15 mouse cellular contexts compared by ENCODE assay signal in the genomic region with DNA sequence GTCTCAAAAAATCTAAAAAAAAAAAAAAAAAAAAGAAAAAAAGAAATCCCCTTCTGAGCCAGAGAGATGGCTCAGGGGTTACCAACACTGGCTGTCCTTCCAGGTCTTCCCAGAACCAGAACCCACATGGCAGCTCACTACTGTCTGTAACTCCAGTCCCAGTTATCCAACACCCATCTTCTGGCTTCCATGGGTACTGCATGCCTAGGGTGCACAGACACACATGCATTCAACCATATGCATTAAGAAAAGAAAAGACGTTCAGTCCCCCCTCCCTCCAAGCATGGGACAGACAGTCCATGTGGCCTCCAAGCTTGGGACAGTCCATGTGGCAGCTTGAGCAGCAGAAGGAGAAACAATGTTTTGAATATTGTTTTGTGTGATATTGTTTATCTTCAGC. TPM values are rescaled to one million over a fixed set of nuclear protein-coding genes. Genes with fewer than 3 reads are reported as not detected.
DNase-seq lines count a peak whose midpoint lies in the region; ATAC-seq and TF ChIP-seq lines count a peak whose summit lies in the region.
"Had no signal": no experiment of that assay in that cellular context is flagged by ENCODE, and none has a peak within 500 bp of the region (broad histone marks: within the 10 kb centered on the region; RNA-seq: fewer than 3 reads in every experiment).

No protein-coding gene starts in this region.

- no peaks in the 10 kb centered on the region for H3K9me3 ChIP-seq in kidney, embryonic 15.5 days (replicated peaks)
- no peaks in the 10 kb centered on the region for H3K9me3 ChIP-seq in neural tube, embryonic 12.5 days
- H3K9me3 ChIP-seq in neural tube, embryonic 15.5 days (replicated peaks): no peaks in the 10 kb centered on the region
- no peaks in the 10 kb centered on the region for H3K9me3 ChIP-seq in stomach, postnatal 0 days (ENCODE audit: control insufficient read depth, low read length)
- H3K9me3 ChIP-seq: G1E had no signal

- ATAC-seq in kidney, embryonic 15.5 days (replicated peaks; ENCODE audit: low FRiP score): no peak
- no peak for ATAC-seq in neural tube, embryonic 12.5 days (ENCODE audit: low FRiP score, low read depth)
- no peak for ATAC-seq in neural tube, embryonic 15.5 days (ENCODE audit: low FRiP score)
- ATAC-seq in stomach, postnatal 0 days (ENCODE audit: low FRiP score, low TSS enrichment): no peak
- ATAC-seq: activated CD4-positive, CD25-positive, alpha-beta regulatory T cell, adult 4 months had no signal

- no peak overlapping the region for H3K4me3 ChIP-seq in kidney, embryonic 15.5 days (replicated peaks)
- H3K4me3 ChIP-seq in neural tube, embryonic 12.5 days: no peak overlapping the region
- H3K4me3 ChIP-seq in neural tube, embryonic 15.5 days (replicated peaks): no peak overlapping the region
- H3K4me3 ChIP-seq in stomach, postnatal 0 days (ENCODE audit: low read depth, low read length): no peak overlapping the region

- peaks cover 28% of the 10 kb centered on the region for H3K4me1 ChIP-seq in kidney, embryonic 15.5 days
- H3K4me1 ChIP-seq in neural tube, embryonic 12.5 days: peaks cover 13% of the 10 kb centered on the region
- peaks cover 16% of the 10 kb centered on the region; the same call in 1 of the 2 replicates for H3K4me1 ChIP-seq in neural tube, embryonic 15.5 days
- no peaks in the 10 kb centered on the region for H3K4me1 ChIP-seq in stomach, postnatal 0 days (replicated peaks; ENCODE audit: control insufficient read depth, insufficient read depth)

- TF ChIP-seq EP300 in stomach, postnatal 0 days (optimal IDR thresholded peaks at IDR 0.05): no peak

- peak; percentile 32 for TF ChIP-seq CTCF in stomach, postnatal 0 days (IDR thresholded peaks at IDR 0.05; ENCODE audit: low read depth)

- H3K27ac ChIP-seq in kidney, embryonic 15.5 days: no peak overlapping the region
- no peak overlapping the region for H3K27ac ChIP-seq in neural tube, embryonic 12.5 days
- H3K27ac ChIP-seq in neural tube, embryonic 15.5 days (replicated peaks): no peak overlapping the region
- H3K27ac ChIP-seq in stomach, postnatal 0 days (replicated peaks): no peak overlapping the region

- H3K9ac ChIP-seq in kidney, embryonic 15.5 days: no peak overlapping the region
- no peak overlapping the region for H3K9ac ChIP-seq in neural tube, embryonic 12.5 days
- no peak overlapping the region for H3K9ac ChIP-seq in neural tube, embryonic 15.5 days (replicated peaks)
- H3K9ac ChIP-seq in stomach, postnatal 0 days (ENCODE audit: low read length): no peak overlapping the region

- 0 out of 2 replicates have a peak overlapping the region, but pooled peaks have one; percentile 2 for H3K4me2 ChIP-seq in kidney, embryonic 15.5 days
- H3K4me2 ChIP-seq in neural tube, embryonic 12.5 days (replicated peaks): peak overlapping the region; percentile 25; the same call in 1 of the 2 replicates
- no peak overlapping the region for H3K4me2 ChIP-seq in neural tube, embryonic 15.5 days
- H3K4me2 ChIP-seq in stomach, postnatal 0 days (replicated peaks; ENCODE audit: low read depth): no peak overlapping the region
- H3K4me2 ChIP-seq: heart, embryonic 11.5 days had no signal

- peaks cover 39% of the 10 kb centered on the region for H3K36me3 ChIP-seq in kidney, embryonic 15.5 days
- H3K36me3 ChIP-seq in neural tube, embryonic 12.5 days: peaks cover 32% of the 10 kb centered on the region
- H3K36me3 ChIP-seq in neural tube, embryonic 15.5 days: peaks cover 20% of the 10 kb centered on the region
- H3K36me3 ChIP-seq in stomach, postnatal 0 days (ENCODE audit: control insufficient read depth, insufficient read depth, low read length): peaks cover 2% of the 10 kb centered on the region; the same call in 1 of the 2 replicates

- peak; percentile 17 for DNase-seq in embryo, embryonic 10.5 days (ENCODE audit: low spot score)
- DNase-seq in embryo, embryonic 10 days (ENCODE audit: low spot score): no peak
- no peak for DNase-seq in kidney, adult 9 months
- no peak for DNase-seq in stomach, postnatal 0 days (ENCODE audit: low spot score)
- no peak for DNase-seq in urinary bladder, postnatal 14 days (ENCODE audit: low spot score)
- DNase-seq: cerebellum, adult 11-12 months; gastrocnemius, postnatal 10 days; lung, postnatal 36 days; right cerebral cortex, postnatal 4 days had no signal

- no peaks in the 10 kb centered on the region for H3K27me3 ChIP-seq in kidney, embryonic 15.5 days
- H3K27me3 ChIP-seq in neural tube, embryonic 12.5 days (replicated peaks): no peaks in the 10 kb centered on the region
- H3K27me3 ChIP-seq in neural tube, embryonic 15.5 days (replicated peaks): no peaks in the 10 kb centered on the region
- H3K27me3 ChIP-seq in stomach, postnatal 0 days (ENCODE audit: control insufficient read depth, insufficient read depth, low read length): no peaks in the 10 kb centered on the region

- 59% methylated on average over 1 of the region's 1 CpGs for WGBS in kidney, embryonic 15.5 days
- WGBS in neural tube, embryonic 12.5 days: 56% methylated on average over 1 of the region's 1 CpGs
- WGBS in neural tube, embryonic 15.5 days: 60% methylated on average over 1 of the region's 1 CpGs
- WGBS in stomach, postnatal 0 days: 63% methylated on average over 1 of the region's 1 CpGs

RNA-seq across cellular contexts. Expression of gene Anp32e, which starts 3.1 kb away (rescaled TPM):
- 247 and 264 TPM in 2 replicates for polyA plus RNA-seq in kidney, embryonic 15.5 days (2015; fragmentation: Nextera tagmentation; extraction: Ambion mirVana)
- 277 and 278 TPM in 2 replicates for polyA plus RNA-seq in neural tube, embryonic 12.5 days (2016; fragmentation: Nextera tagmentation; extraction: Ambion mirVana)
- 99.6 and 157 TPM in 2 replicates for polyA plus RNA-seq in neural tube, embryonic 15.5 days (2015; fragmentation: Nextera tagmentation; extraction: Ambion mirVana)
- 60.4 and 67.2 TPM in 2 replicates for polyA plus RNA-seq in stomach, postnatal 0 days (2015; fragmentation: Nextera tagmentation; extraction: Ambion mirVana)

RNA-seq across cellular contexts. Expression of gene Car14, which starts 27.7 kb away (rescaled TPM):
- 17.3 and 22.5 TPM in 2 replicates for polyA plus RNA-seq in kidney, embryonic 15.5 days (2015; fragmentation: Nextera tagmentation; extraction: Ambion mirVana)
- polyA plus RNA-seq in neural tube, embryonic 12.5 days (2016; fragmentation: Nextera tagmentation; extraction: Ambion mirVana): 8.6 and 9.3 TPM in 2 replicates
- polyA plus RNA-seq in neural tube, embryonic 15.5 days (2015; fragmentation: Nextera tagmentation; extraction: Ambion mirVana): 1.3 and 1.8 TPM in 2 replicates
- polyA plus RNA-seq in stomach, postnatal 0 days (2015; fragmentation: Nextera tagmentation; extraction: Ambion mirVana): 0.68 and 1.1 TPM in 2 replicates
- polyA plus RNA-seq: activated CD4-positive, CD25-positive, alpha-beta regulatory T cell, adult 4 months; G1E had no signal

RNA-seq across cellular contexts. Expression of gene Aph1a, which starts 38.4 kb away (rescaled TPM):
- 37.4 and 40.8 TPM in 2 replicates for polyA plus RNA-seq in kidney, embryonic 15.5 days (2015; fragmentation: Nextera tagmentation; extraction: Ambion mirVana)
- 26.9 and 36.5 TPM in 2 replicates for polyA plus RNA-seq in neural tube, embryonic 12.5 days (2016; fragmentation: Nextera tagmentation; extraction: Ambion mirVana)
- 31.0 and 39.5 TPM in 2 replicates for polyA plus RNA-seq in neural tube, embryonic 15.5 days (2015; fragmentation: Nextera tagmentation; extraction: Ambion mirVana)
- 33.4 and 37.6 TPM in 2 replicates for polyA plus RNA-seq in stomach, postnatal 0 days (2015; fragmentation: Nextera tagmentation; extraction: Ambion mirVana)

RNA-seq across cellular contexts. Expression of gene BC028528, which starts 40.4 kb away (rescaled TPM):
- polyA plus RNA-seq in kidney, embryonic 15.5 days (2015; fragmentation: Nextera tagmentation; extraction: Ambion mirVana): 38.0 and 42.3 TPM in 2 replicates
- 13.1 and 13.5 TPM in 2 replicates for polyA plus RNA-seq in neural tube, embryonic 12.5 days (2016; fragmentation: Nextera tagmentation; extraction: Ambion mirVana)
- polyA plus RNA-seq in neural tube, embryonic 15.5 days (2015; fragmentation: Nextera tagmentation; extraction: Ambion mirVana): 23.8 and 25.3 TPM in 2 replicates
- polyA plus RNA-seq in stomach, postnatal 0 days (2015; fragmentation: Nextera tagmentation; extraction: Ambion mirVana): 14.2 and 14.8 TPM in 2 replicates
- polyA plus RNA-seq: G1E had no signal

RNA-seq across cellular contexts. Expression of gene Ciart, which starts 50.1 kb away (rescaled TPM):
- 5.9 and 6.6 TPM in 2 replicates for polyA plus RNA-seq in kidney, embryonic 15.5 days (2015; fragmentation: Nextera tagmentation; extraction: Ambion mirVana)
- polyA plus RNA-seq in neural tube, embryonic 12.5 days (2016; fragmentation: Nextera tagmentation; extraction: Ambion mirVana): 4.7 and 4.8 TPM in 2 replicates
- polyA plus RNA-seq in neural tube, embryonic 15.5 days (2015; fragmentation: Nextera tagmentation; extraction: Ambion mirVana): 4.3 and 4.5 TPM in 2 replicates
- polyA plus RNA-seq in stomach, postnatal 0 days (2015; fragmentation: Nextera tagmentation; extraction: Ambion mirVana): 2.3 and 3.2 TPM in 2 replicates

Comparison
In these comparisons a context has a peak if more than half of its experiments do, and no peak if none do; other contexts are left out.
1. H3K4me2 ChIP-seq: peak in kidney, embryonic 15.5 days (single experiment) and neural tube, embryonic 12.5 days (single experiment); none in neural tube, embryonic 15.5 days (single experiment) and stomach, postnatal 0 days (single experiment).